8 mouse cellular contexts compared by ENCODE assay signal in the genomic region with DNA sequence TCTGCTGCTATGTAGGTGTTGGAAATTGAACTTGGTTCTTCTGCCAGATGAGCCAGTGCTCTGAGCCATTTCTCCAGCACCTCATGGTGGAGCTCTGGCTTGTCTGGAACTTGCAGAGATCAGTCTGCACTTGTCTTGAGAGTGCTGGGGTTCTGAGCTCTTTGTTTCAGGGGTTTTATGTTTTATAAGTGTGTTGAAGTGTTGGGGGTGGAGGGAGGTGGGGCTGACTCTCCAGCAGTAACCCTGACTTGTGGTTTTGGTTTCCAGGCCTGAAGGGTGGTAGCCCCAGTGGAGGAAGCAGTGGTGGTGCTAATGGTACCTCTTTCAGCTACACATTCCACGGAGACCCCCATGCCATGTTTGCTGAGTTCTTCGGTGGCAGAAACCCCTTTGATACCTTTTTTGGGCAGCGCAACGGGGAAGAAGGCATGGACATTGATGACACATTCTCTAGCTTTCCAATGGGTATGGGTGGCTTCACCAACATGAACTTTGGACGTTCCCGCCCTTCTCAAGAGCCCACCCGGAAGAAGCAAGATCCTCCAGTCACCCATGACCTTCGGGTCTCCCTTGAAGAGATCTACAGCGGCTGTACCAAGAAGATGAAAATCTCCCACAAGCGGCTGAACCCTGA. TPM values are rescaled to one million over a fixed set of nuclear protein-coding genes. Genes with fewer than 3 reads are reported as not detected.
DNase-seq lines count a peak whose midpoint lies in the region; ATAC-seq and TF ChIP-seq lines count a peak whose summit lies in the region.

No protein-coding gene starts in this region.

- peaks cover 51% of the 10 kb centered on the region for H3K4me1 ChIP-seq in megakaryocyte, embryonic 14.5 days
- peaks cover 25% of the 10 kb centered on the region for H3K4me1 ChIP-seq in embryonic facial prominence, embryonic 15.5 days
- H3K4me1 ChIP-seq in limb, embryonic 10.5 days = peaks cover 18% of the 10 kb centered on the region
- H3K4me1 ChIP-seq in olfactory bulb, adult 2 months (ENCODE audit: control insufficient read depth, insufficient read depth, low read length) = peaks cover 19% of the 10 kb centered on the region

- H3K27ac ChIP-seq in embryonic facial prominence, embryonic 15.5 days (replicated peaks) = peak overlapping the region; percentile 97; the same call in 1 of the 2 replicates
- H3K27ac ChIP-seq in limb, embryonic 10.5 days = no peak overlapping the region
- no peak overlapping the region for H3K27ac ChIP-seq in olfactory bulb, adult 2 months (ENCODE audit: insufficient read depth, low read depth, low read length)

- peaks cover 61% of the 10 kb centered on the region for H3K36me3 ChIP-seq in megakaryocyte, embryonic 14.5 days (replicated peaks; ENCODE audit: low read length)
- H3K36me3 ChIP-seq in embryonic facial prominence, embryonic 15.5 days = peaks cover 41% of the 10 kb centered on the region
- peaks cover 51% of the 10 kb centered on the region for H3K36me3 ChIP-seq in limb, embryonic 10.5 days

- TF ChIP-seq CTCF in olfactory bulb, adult 2 months (IDR thresholded peaks at IDR 0.05; ENCODE audit: insufficient read depth, low read depth, low read length) = no peak

- no peak for TF ChIP-seq POLR2A in olfactory bulb, adult 2 months (IDR thresholded peaks at IDR 0.05; ENCODE audit: insufficient read depth, low read depth, low read length)

- H3K9ac ChIP-seq in embryonic facial prominence, embryonic 15.5 days = peak overlapping the region; percentile 74

- no peaks in the 10 kb centered on the region for H3K27me3 ChIP-seq in megakaryocyte, embryonic 14.5 days (replicated peaks)
- H3K27me3 ChIP-seq in embryonic facial prominence, embryonic 15.5 days = no peaks in the 10 kb centered on the region
- H3K27me3 ChIP-seq in limb, embryonic 10.5 days (ENCODE audit: low read depth, poor library complexity, severe bottlenecking) = no peaks in the 10 kb centered on the region

- no peak for ATAC-seq in megakaryocyte, adult 5-6 weeks (ENCODE audit: poor library complexity, severe bottlenecking)
- ATAC-seq in embryonic facial prominence, embryonic 15.5 days (ENCODE audit: insufficient number of reproducible peaks, low FRiP score, low TSS enrichment, low read depth) = no peak
- ATAC-seq in activated CD4-positive, CD25-positive, alpha-beta regulatory T cell, adult 4 months = no peak

- H3K9me3 ChIP-seq in megakaryocyte, embryonic 14.5 days = no peaks in the 10 kb centered on the region
- no peaks in the 10 kb centered on the region for H3K9me3 ChIP-seq in embryonic facial prominence, embryonic 15.5 days (replicated peaks)
- H3K9me3 ChIP-seq in limb, embryonic 10.5 days (replicated peaks) = no peaks in the 10 kb centered on the region

- peak overlapping the region; percentile 97 for H3K4me3 ChIP-seq in megakaryocyte, embryonic 14.5 days (replicated peaks)
- peak overlapping the region; percentile 64 for H3K4me3 ChIP-seq in embryonic facial prominence, embryonic 15.5 days (replicated peaks)
- H3K4me3 ChIP-seq in limb, embryonic 10.5 days = peak overlapping the region; percentile 68
- peak overlapping the region; percentile 9; the same call in 1 of the 2 replicates for H3K4me3 ChIP-seq in olfactory bulb, adult 2 months (ENCODE audit: insufficient read depth, low read depth, low read length)

- WGBS in embryonic facial prominence, embryonic 15.5 days = 87% methylated on average over 10 of the region's 10 CpGs
- 89% methylated on average over 10 of the region's 10 CpGs for WGBS in limb, embryonic 10.5 days
- WGBS in olfactory bulb, adult 2 months = 92% methylated on average over 10 of the region's 10 CpGs

- H3K4me2 ChIP-seq in embryonic facial prominence, embryonic 15.5 days (replicated peaks) = peak overlapping the region; percentile 79

- no peak for DNase-seq in limb, embryonic 10.5 days (ENCODE audit: low spot score)
- DNase-seq in layer of hippocampus, adult 9-10 months (ENCODE audit: low spot score) = no peak
- DNase-seq in ovary, postnatal 14 days (ENCODE audit: low spot score) = no peak

RNA-seq across cellular contexts. Expression of gene Dnajb1, which starts 1.7 kb away (rescaled TPM):
- 23.3 and 30.5 TPM in 2 replicates for polyA plus RNA-seq in megakaryocyte, embryonic 14.5 days (2012; ENCODE audit: insufficient read depth, low replicate concordance)
- 40.0 and 40.7 TPM in 2 replicates for total RNA-seq in megakaryocyte, adult 5-6 weeks (2015)
- total RNA-seq in megakaryocyte, adult 5-6 weeks (2017) = 26.4 and 34.4 TPM in 2 replicates
- polyA plus RNA-seq in embryonic facial prominence, embryonic 15.5 days (2015; fragmentation: Nextera tagmentation; extraction: Ambion mirVana) = 75.2 and 76.6 TPM in 2 replicates
- 78.0 and 89.8 TPM in 2 replicates for polyA plus RNA-seq in limb, embryonic 10.5 days (2016; fragmentation: Nextera tagmentation; extraction: Ambion mirVana)
- not detected in 2 replicates for polyA plus RNA-seq in olfactory bulb, adult 2 months (2012; ENCODE audit: insufficient read depth, insufficient read length, low replicate concordance, missing spikeins)
- 10 to 100 TPM; 40.7 to 44.0 TPM for polyA plus RNA-seq in activated CD4-positive, CD25-positive, alpha-beta regulatory T cell, adult 4 months (2017; shearing (Covaris generic))

RNA-seq across cellular contexts. Expression of gene Tecr, which starts 1.9 kb away (rescaled TPM):
- 406 and 513 TPM in 2 replicates for polyA plus RNA-seq in megakaryocyte, embryonic 14.5 days (2012; ENCODE audit: insufficient read depth, low replicate concordance)
- total RNA-seq in megakaryocyte, adult 5-6 weeks (2015) = 282 and 314 TPM in 2 replicates
- total RNA-seq in megakaryocyte, adult 5-6 weeks (2017) = 248 and 255 TPM in 2 replicates
- 540 and 549 TPM in 2 replicates for polyA plus RNA-seq in embryonic facial prominence, embryonic 15.5 days (2015; fragmentation: Nextera tagmentation; extraction: Ambion mirVana)
- 684 and 695 TPM in 2 replicates for polyA plus RNA-seq in limb, embryonic 10.5 days (2016; fragmentation: Nextera tagmentation; extraction: Ambion mirVana)
- not detected in 2 replicates for polyA plus RNA-seq in olfactory bulb, adult 2 months (2012; ENCODE audit: insufficient read depth, insufficient read length, low replicate concordance, missing spikeins)
- polyA plus RNA-seq in activated CD4-positive, CD25-positive, alpha-beta regulatory T cell, adult 4 months (2017; shearing (Covaris generic)) = 100 to 1,000 TPM; 421 to 424 TPM

RNA-seq across cellular contexts. Expression of gene Gipc1, which starts 42.8 kb away (rescaled TPM):
- 306 and 351 TPM in 2 replicates for polyA plus RNA-seq in megakaryocyte, embryonic 14.5 days (2012; ENCODE audit: insufficient read depth, low replicate concordance)
- 15.4 and 16.4 TPM in 2 replicates for total RNA-seq in megakaryocyte, adult 5-6 weeks (2015)
- total RNA-seq in megakaryocyte, adult 5-6 weeks (2017) = 18.9 and 25.4 TPM in 2 replicates
- 180 and 192 TPM in 2 replicates for polyA plus RNA-seq in embryonic facial prominence, embryonic 15.5 days (2015; fragmentation: Nextera tagmentation; extraction: Ambion mirVana)
- 185 and 206 TPM in 2 replicates for polyA plus RNA-seq in limb, embryonic 10.5 days (2016; fragmentation: Nextera tagmentation; extraction: Ambion mirVana)
- polyA plus RNA-seq in olfactory bulb, adult 2 months (2012; ENCODE audit: insufficient read depth, insufficient read length, low replicate concordance, missing spikeins) = not detected in 2 replicates
- polyA plus RNA-seq in activated CD4-positive, CD25-positive, alpha-beta regulatory T cell, adult 4 months (2017; shearing (Covaris generic)) = 10 to 100 TPM; 21.5 to 26.8 TPM

RNA-seq across cellular contexts. Expression of gene Ndufb7, which starts 43.2 kb away (rescaled TPM):
- polyA plus RNA-seq in megakaryocyte, embryonic 14.5 days (2012; ENCODE audit: insufficient read depth, low replicate concordance) = 84.7 and 511 TPM in 2 replicates
- total RNA-seq in megakaryocyte, adult 5-6 weeks (2015) = 132 and 161 TPM in 2 replicates
- 205 and 227 TPM in 2 replicates for total RNA-seq in megakaryocyte, adult 5-6 weeks (2017)
- polyA plus RNA-seq in embryonic facial prominence, embryonic 15.5 days (2015; fragmentation: Nextera tagmentation; extraction: Ambion mirVana) = 285 and 288 TPM in 2 replicates
- 316 and 317 TPM in 2 replicates for polyA plus RNA-seq in limb, embryonic 10.5 days (2016; fragmentation: Nextera tagmentation; extraction: Ambion mirVana)
- polyA plus RNA-seq in olfactory bulb, adult 2 months (2012; ENCODE audit: insufficient read depth, insufficient read length, low replicate concordance, missing spikeins) = not detected in 2 replicates
- 100 to 1,000 TPM; 350 to 354 TPM for polyA plus RNA-seq in activated CD4-positive, CD25-positive, alpha-beta regulatory T cell, adult 4 months (2017; shearing (Covaris generic))

RNA-seq across cellular contexts. Expression of gene Ptger1, which starts 56.8 kb away (rescaled TPM):
- 0.45 and 0.73 TPM in 2 replicates for polyA plus RNA-seq in megakaryocyte, embryonic 14.5 days (2012; ENCODE audit: insufficient read depth, low replicate concordance)
- total RNA-seq in megakaryocyte, adult 5-6 weeks (2015) = 0.07 TPM in 1 of 2 replicates, not detected in the other
- total RNA-seq in megakaryocyte, adult 5-6 weeks (2017) = 1.7 and 2.2 TPM in 2 replicates
- 1.2 and 1.4 TPM in 2 replicates for polyA plus RNA-seq in embryonic facial prominence, embryonic 15.5 days (2015; fragmentation: Nextera tagmentation; extraction: Ambion mirVana)
- 0.64 TPM in 2 replicates for polyA plus RNA-seq in limb, embryonic 10.5 days (2016; fragmentation: Nextera tagmentation; extraction: Ambion mirVana)
- polyA plus RNA-seq in olfactory bulb, adult 2 months (2012; ENCODE audit: insufficient read depth, insufficient read length, low replicate concordance, missing spikeins) = not detected in 2 replicates
- polyA plus RNA-seq in activated CD4-positive, CD25-positive, alpha-beta regulatory T cell, adult 4 months (2017; shearing (Covaris generic)) = 1 to 10 TPM in 1 of 2 experiments, under 1 TPM in 1; 0.93 to 1.1 TPM

Comparison
In these comparisons a context has a peak if more than half of its experiments do, and no peak if none do; other contexts are left out.
1. H3K4me3 ChIP-seq: peak in every context shown above with its lines; median percentile 97 in megakaryocyte, embryonic 14.5 days; 68 in limb, embryonic 10.5 days; 64 in embryonic facial prominence, embryonic 15.5 days; 9 in olfactory bulb, adult 2 months.
2. RNA of gene Gipc1, which starts 42.8 kb away (polyA plus RNA-seq): 306 to 351 TPM in megakaryocyte, embryonic 14.5 days, 185 to 206 TPM in limb, embryonic 10.5 days, 180 to 192 TPM in embryonic facial prominence, embryonic 15.5 days and 21.5 to 26.8 TPM in activated CD4-positive, CD25-positive, alpha-beta regulatory T cell, adult 4 months; not detected in olfactory bulb, adult 2 months; every median in the first group is over 10 times any median in the second.